Mouse (Mus musculus): ENCODE results near the gene Mettl24.

DNA sequence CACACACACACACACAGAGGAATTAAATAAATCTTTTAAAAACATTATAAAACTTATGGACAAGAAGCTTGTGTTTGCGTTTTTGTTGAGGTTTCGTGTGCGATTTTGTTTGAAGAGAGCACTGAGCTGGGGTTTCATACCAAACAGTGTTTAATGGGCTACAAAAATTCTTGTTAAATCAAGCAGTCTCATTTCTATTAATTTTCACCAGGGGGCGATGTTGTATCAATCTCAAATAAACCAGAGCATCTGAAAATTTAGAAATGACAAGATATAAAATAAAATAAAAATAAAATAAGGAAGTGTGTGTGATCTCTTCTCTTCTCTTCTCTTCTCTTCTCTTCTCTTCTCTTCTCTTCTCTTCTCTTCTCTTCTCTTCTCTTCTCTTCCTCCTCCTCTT, 33.4 kb upstream of the Mettl24 start:
- no peak for TF ChIP-seq POLR2A (IDR thresholded peaks at IDR 0.05; ENCODE audit: borderline replicate concordance, insufficient read depth, low read length)
- peak; percentile 37; the same call in 1 of the 2 replicates for TF ChIP-seq CTCF (IDR thresholded peaks at IDR 0.05; ENCODE audit: borderline replicate concordance, insufficient read depth, low read depth, low read length)

Measured in cerebellum, adult 2 months (tissue).